Mouse (Mus musculus): ENCODE measurements around the gene C8b. TPM values are rescaled to one million over a fixed set of nuclear protein-coding genes. Genes with fewer than 3 reads are reported as not detected.

The C8b gene
- polyA plus RNA-seq (2014; fragmentation: Illumina TruSeq; extraction: RNeasy Lipid Tissue Mini Kit (QIAGEN cat#74804); ENCODE audit: low read depth, low replicate concordance): not detected

GRCm38 (mm10) chr4:104766065-104766464 lies at the start of gene C8b:
Gene C8b, plus strand, starts transcription at chr4:104766317.

Other genes starting within 250 kb of the C8b start
- gene Gm17662, start 91.0 kb downstream of the C8b start, polyA plus RNA-seq (2014; fragmentation: Illumina TruSeq; extraction: RNeasy Lipid Tissue Mini Kit (QIAGEN cat#74804); ENCODE audit: low read depth, low replicate concordance): not detected
- 0.23 TPM for gene C8a, start 110.1 kb downstream of the C8b start, polyA plus RNA-seq (2014; fragmentation: Illumina TruSeq; extraction: RNeasy Lipid Tissue Mini Kit (QIAGEN cat#74804); ENCODE audit: low read depth, low replicate concordance)
- gene Fyb2, start 147.1 kb downstream of the C8b start, polyA plus RNA-seq (2014; fragmentation: Illumina TruSeq; extraction: RNeasy Lipid Tissue Mini Kit (QIAGEN cat#74804); ENCODE audit: low read depth, low replicate concordance): 0.17 TPM